Mouse (Mus musculus) CH12.LX (cell line): Measurements from ENCODE around the gene Arhgef40. TPM values are rescaled to one million over a fixed set of nuclear protein-coding genes. Genes with fewer than 3 reads are reported as not detected.

Experiments used
- DNase-seq: peaks from one replicate; pipeline ENCODE4 v3.0.0-alpha.2; 2013; ENCODE audit errors: extremely low read depth
- H3K27ac ChIP-seq: 2 replicates; pipeline ENCODE4 v1.5.1; 2012; ENCODE audit warnings: low read depth, mild to moderate bottlenecking, control low read depth, moderate library complexity; ENCODE audit not compliant: insufficient read depth
- H3K27me3 ChIP-seq: replicated peaks from 2 replicates; pipeline ENCODE3; 2012; ENCODE audit warnings: inconsistent platforms
- H3K36me3 ChIP-seq, 2 experiments: replicated peaks in 1 of 2; 2 replicates each; pipeline versions ENCODE3 to v1.6.1; 2012; ENCODE audit warnings: inconsistent platforms in 1 of 2, low read length in 1 of 2, mild to moderate bottlenecking in 1 of 2, mixed read lengths in 1 of 2, moderate library complexity in 1 of 2; ENCODE audit not compliant: control insufficient read depth in 1 of 2, insufficient read depth in 1 of 2
- H3K4me1 ChIP-seq, 2 experiments: 2 replicates each; pipeline ENCODE4 v1.6.1; 2012; ENCODE audit warnings: inconsistent platforms in 1 of 2, moderate library complexity in 1 of 2; ENCODE audit not compliant: insufficient read depth in 2 of 2, control insufficient read depth in 1 of 2
- H3K4me2 ChIP-seq: 2 replicates; pipeline ENCODE4 v1.6.1; 2012; ENCODE audit warnings: low read depth, mild to moderate bottlenecking, control low read depth; ENCODE audit not compliant: poor library complexity, insufficient read depth, severe bottlenecking
- H3K4me3 ChIP-seq, 3 experiments: fragments of 150-350 bp in 1 of 3; sonication (generic) in 1 of 3; replicated peaks in 1 of 3; 2 replicates each; pipeline versions ENCODE3 to v1.5.1; 2011 to 2012; ENCODE audit warnings: low read depth in 2 of 3, low read length in 2 of 3, mild to moderate bottlenecking in 2 of 3, moderate library complexity in 2 of 3, control low read depth in 1 of 3, improper control_type of control experiment in 1 of 3, inconsistent platforms in 1 of 3, mixed read lengths in 1 of 3; ENCODE audit not compliant: poor library complexity in 1 of 3
- H3K79me2 ChIP-seq: replicated peaks from 2 replicates; pipeline ENCODE4 v1.6.1; 2012; ENCODE audit warnings: mild to moderate bottlenecking, moderate library complexity; ENCODE audit not compliant: control insufficient read depth, poor library complexity, insufficient read depth, severe bottlenecking; ENCODE audit errors: extremely low read depth
- H3K9ac ChIP-seq: 2 replicates; pipeline ENCODE4 v1.6.1; 2012; ENCODE audit warnings: low read depth, mild to moderate bottlenecking, control low read depth, moderate library complexity; ENCODE audit not compliant: insufficient read depth
- H3K9me3 ChIP-seq: replicated peaks from 2 replicates; pipeline ENCODE3; 2012; ENCODE audit warnings: low read length, inconsistent platforms, mixed read lengths
- BHLHE40 ChIP-seq: IDR thresholded peaks from 2 replicates; pipeline ENCODE4 v1.6.1; 2011; ENCODE audit warnings: mild to moderate bottlenecking, low read depth, low read length, improper control_type of control experiment
- CHD1 ChIP-seq: IDR thresholded peaks from 2 replicates; pipeline ENCODE4 v1.6.1; 2012; ENCODE audit warnings: low read depth, low read length, improper control_type of control experiment, inconsistent platforms
- CHD2 ChIP-seq: IDR thresholded peaks from 2 replicates; pipeline ENCODE4 v1.6.1; 2011; ENCODE audit warnings: low read length, improper control_type of control experiment
- ELF1 ChIP-seq: IDR thresholded peaks from 2 replicates; pipeline ENCODE4 v1.6.1; 2014; ENCODE audit warnings: low read depth, mild to moderate bottlenecking, inconsistent platforms, low read length, improper control_type of control experiment
- EP300 ChIP-seq: IDR thresholded peaks from 2 replicates; pipeline ENCODE4 v1.6.1; 2011; ENCODE audit warnings: low read length, improper control_type of control experiment
- ETS1 ChIP-seq: conservative IDR thresholded peaks from 2 replicates; pipeline ENCODE4 v1.6.1; 2012; ENCODE audit warnings: low read depth, mild to moderate bottlenecking, inconsistent platforms, low read length, improper control_type of control experiment, moderate library complexity
- IRF4 ChIP-seq: IDR thresholded peaks from 2 replicates; pipeline ENCODE4 v1.6.1; 2014; ENCODE audit warnings: low read depth, mild to moderate bottlenecking, inconsistent platforms, low read length, improper control_type of control experiment
- JUN ChIP-seq: IDR thresholded peaks from 2 replicates; pipeline ENCODE4 v1.6.1; 2011; ENCODE audit warnings: low read depth, mild to moderate bottlenecking, low read length, improper control_type of control experiment, moderate library complexity; ENCODE audit not compliant: insufficient read depth
- JUND ChIP-seq: conservative IDR thresholded peaks from 2 replicates; pipeline ENCODE4 v1.6.1; 2011; ENCODE audit warnings: low read depth, low read length, improper control_type of control experiment
- KAT2A ChIP-seq: IDR thresholded peaks from 2 replicates; pipeline ENCODE4 v1.6.1; 2012; ENCODE audit warnings: low read length, improper control_type of control experiment, inconsistent platforms; ENCODE audit not compliant: insufficient replicate concordance
- MAX ChIP-seq: IDR thresholded peaks from 2 replicates; pipeline ENCODE4 v1.6.1; 2011; ENCODE audit warnings: low read length, improper control_type of control experiment
- MEF2A ChIP-seq: IDR thresholded peaks from 2 replicates; pipeline ENCODE4 v1.6.1; 2014; ENCODE audit warnings: low read depth, mild to moderate bottlenecking, inconsistent platforms, low read length, improper control_type of control experiment, borderline replicate concordance
- MXI1 ChIP-seq: IDR thresholded peaks from 2 replicates; pipeline ENCODE4 v1.6.1; 2011; ENCODE audit warnings: mild to moderate bottlenecking, low read depth, low read length, improper control_type of control experiment
- MYC ChIP-seq: IDR thresholded peaks from 2 replicates; pipeline ENCODE4 v1.6.1; 2011; ENCODE audit warnings: low read depth, mild to moderate bottlenecking, improper control_type of control experiment, low read length
- NELFE ChIP-seq: IDR thresholded peaks from 2 replicates; pipeline ENCODE4 v1.6.1; 2011; ENCODE audit warnings: low read depth, low read length, improper control_type of control experiment
- POLR2A ChIP-seq: IDR thresholded peaks from 2 replicates; pipeline ENCODE4 v1.6.1; 2011; ENCODE audit warnings: low read depth, mild to moderate bottlenecking, improper control_type of control experiment, low read length
- POLR2AphosphoS2 ChIP-seq: IDR thresholded peaks from 2 replicates; pipeline ENCODE4 v1.6.1; 2011; ENCODE audit warnings: low read depth, low read length, improper control_type of control experiment
- RAD21 ChIP-seq: IDR thresholded peaks from 2 replicates; pipeline ENCODE4 v1.6.1; 2011; ENCODE audit warnings: low read depth, mild to moderate bottlenecking, low read length, improper control_type of control experiment, moderate library complexity
- SIN3A ChIP-seq: IDR thresholded peaks from 2 replicates; pipeline ENCODE4 v1.6.1; 2012; ENCODE audit warnings: low read length, improper control_type of control experiment, inconsistent platforms
- TBP ChIP-seq: conservative IDR thresholded peaks from 2 replicates; pipeline ENCODE4 v1.6.1; 2011; ENCODE audit warnings: low read depth, low read length, improper control_type of control experiment
- TCF12 ChIP-seq: IDR thresholded peaks from 2 replicates; pipeline ENCODE4 v1.6.1; 2014; ENCODE audit warnings: low read depth, mild to moderate bottlenecking, inconsistent platforms, low read length, improper control_type of control experiment
- USF2 ChIP-seq: conservative IDR thresholded peaks from 2 replicates; pipeline ENCODE4 v1.6.1; 2011; ENCODE audit warnings: low read depth, low read length, improper control_type of control experiment
- ZMIZ1 ChIP-seq: IDR thresholded peaks from 2 replicates; pipeline ENCODE4 v1.6.1; 2012; ENCODE audit warnings: low read depth, mild to moderate bottlenecking, inconsistent platforms, low read length, improper control_type of control experiment
- dilution Hi-C: fragments of 300-500 bp; cut with MboI; formaldehyde crosslinking; loops from 2 replicates; pipeline ENCODE4 v1.14.3; 2020; ENCODE audit warnings: low sequenced_read_pairs; ENCODE audit not compliant: extremely low pct_unique_long_range_greater_than_20kb, extremely low pct_ligation_motif_present
- in situ Hi-C: fragments of 300-500 bp; cut with MboI; formaldehyde crosslinking; loops from 3 replicates; pipeline ENCODE4 v1.14.3; 2019; ENCODE audit warnings: low sequenced_read_pairs, low pct_ligation_motif_present, low pct_unique_long_range_greater_than_20kb, mixed read lengths
- polyA plus RNA-seq: library from polyadenylated mRNA; unstranded; fragments of >175 nt; gene quantifications from 2 replicates; pipeline ENCODE4 v1.2.1, GENCODE M21; 2012; ENCODE audit warnings: low read depth; ENCODE audit not compliant: insufficient read length
- total RNA-seq, 2 experiments: library from RNA; depleted of rRNA; stranded (reverse); fragments of 300-350 nt in 1 of 2; fragments of >200 nt in 1 of 2; gene quantifications; 2 replicates each; pipeline ENCODE4 v1.2.3; 2012 to 2014

The Arhgef40 gene
- total and polyA plus RNA-seq, 3 experiments, result 0.62 to 3.8 (median 1.1) TPM

- TF ChIP-seq EP300 (peak; percentile 87), MYC (peak; percentile 68; the same call in 1 of the 2 replicates), BHLHE40 (peak; percentile 71; the same call in 1 of the 2 replicates), JUN (peak; percentile 65), IRF4 (peak; percentile 82), MXI1 (0 out of 2 replicates have a peak, but pooled peaks have one; percentile 34), POLR2A (peak; percentile 88), NELFE (peak; percentile 81; the same call in 1 of the 2 replicates), MEF2A (peak; percentile 85; the same call in 1 of the 2 replicates), USF2 (no peak), SIN3A (peak; percentile 90), MAX (peak; percentile 16), CHD1 (no peak), ETS1 (peak; percentile 87), ELF1 (peak; percentile 78), JUND (peak; percentile 49), TBP (peak; percentile 64; the same call in 1 of the 2 replicates), ZMIZ1 (0 out of 2 replicates have a peak, but pooled peaks have one; percentile 34), TCF12 (peak; percentile 78), KAT2A (peak; percentile 60; the same call in 1 of the 2 replicates), CHD2 (peak; percentile 57; the same call in 1 of the 2 replicates), RAD21 (peak; percentile 92), POLR2AphosphoS2 (peak; percentile 91; the same call in 1 of the 2 replicates)
These were observed 38.4 kb downstream of the Arhgef40 start (continued) for GRCm38 (mm10) chr14:52022709-52023459.

- dilution Hi-C loops (no loop called here), in situ Hi-C loops (loop anchor here (5.0 kb wide), 1 partner anchor 117 kb away; no protein-coding TSS in a partner anchor)
- H3K27ac ChIP-seq, result no peak overlapping the region
- H3K79me2 ChIP-seq, result no peaks in the 10 kb centered on the region
- H3K4me2 ChIP-seq, result peak overlapping the region; percentile 81
- no peaks in the 10 kb centered on the region for H3K27me3 ChIP-seq
- no peaks in the 10 kb centered on the region for H3K36me3 ChIP-seq
- peak overlapping the region; percentile 90 for H3K9ac ChIP-seq
- peaks cover 10 to 25% of the 10 kb centered on the region in 2 experiments; a peak in 3 of 4 replicates for H3K4me1 ChIP-seq
- H3K9me3 ChIP-seq, result no peaks in the 10 kb centered on the region
- TF ChIP-seq ZMIZ1, result no peak
- peak overlapping the region in 2 of 3 experiments; percentile 62 to 74 for H3K4me3 ChIP-seq
- DNase-seq, result no peak
These were observed 39.6 kb downstream of the Arhgef40 start for GRCm38 (mm10) chr14:52024133-52024532.
